ENCODE assay signal across 8 mouse cellular contexts in genomic region chr3:20520738-20521137, GRCm38 (mm10).
DNase-seq lines count a peak whose midpoint lies in the region; ATAC-seq and TF ChIP-seq lines count a peak whose summit lies in the region.

No protein-coding gene starts in this region.

- no peak overlapping the region for H3K4me2 ChIP-seq in lung, embryonic 14.5 days
- no peak overlapping the region for H3K4me2 ChIP-seq in hindbrain, postnatal 0 days (ENCODE audit: low read depth, low read length)

- no peaks in the 10 kb centered on the region for H3K27me3 ChIP-seq in lung, embryonic 14.5 days (ENCODE audit: insufficient read depth, low read length)
- H3K27me3 ChIP-seq in hindbrain, postnatal 0 days (ENCODE audit: insufficient read depth, low read length): no peaks in the 10 kb centered on the region

- no peak for DNase-seq in frontal cortex, postnatal 25 days (ENCODE audit: low spot score in 2 of 2)
- DNase-seq in lung, embryonic 14.5 days: peak; percentile 88
- DNase-seq in lung, postnatal 25 days (ENCODE audit: low spot score): no peak
- DNase-seq in adrenal gland, postnatal 10 days: peak; percentile 41
- DNase-seq in hindbrain, postnatal 0 days (ENCODE audit: low spot score): peak; percentile 78
- DNase-seq in spleen, postnatal 14 days (ENCODE audit: low spot score in 2 of 2): no peak
- no peak for DNase-seq in spleen, adult 12 weeks (ENCODE audit: low spot score)

- H3K9ac ChIP-seq in lung, embryonic 14.5 days: no peak overlapping the region
- no peak overlapping the region for H3K9ac ChIP-seq in hindbrain, postnatal 0 days (replicated peaks; ENCODE audit: low read length)

- peak; percentile 77 for ATAC-seq in frontal cortex, adult (ENCODE audit: low TSS enrichment)
- ATAC-seq in lung, embryonic 14.5 days (ENCODE audit: insufficient read depth): no peak
- peak; percentile 63; the same call in 1 of the 2 replicates for ATAC-seq in hindbrain, postnatal 0 days

- peak; percentile 88 for TF ChIP-seq CTCF in lung, embryonic 14.5 days (IDR thresholded peaks at IDR 0.05; ENCODE audit: low read depth)
- TF ChIP-seq CTCF in hindbrain, postnatal 0 days (IDR thresholded peaks at IDR 0.05; ENCODE audit: low read depth): peak; percentile 88

- H3K9me3 ChIP-seq in lung, embryonic 14.5 days (ENCODE audit: low read depth, low read length): no peaks in the 10 kb centered on the region
- H3K9me3 ChIP-seq in hindbrain, postnatal 0 days (ENCODE audit: low read length): no peaks in the 10 kb centered on the region

- H3K27ac ChIP-seq in lung, embryonic 14.5 days (ENCODE audit: low read depth): no peak overlapping the region
- no peak overlapping the region for H3K27ac ChIP-seq in hindbrain, postnatal 0 days

- 37% methylated on average over 6 of the region's 6 CpGs for WGBS in lung, embryonic 14.5 days
- WGBS in hindbrain, postnatal 0 days: 52% methylated on average over 6 of the region's 6 CpGs

- H3K4me1 ChIP-seq in lung, embryonic 14.5 days (ENCODE audit: insufficient read depth): no peaks in the 10 kb centered on the region
- no peaks in the 10 kb centered on the region for H3K4me1 ChIP-seq in hindbrain, postnatal 0 days (ENCODE audit: insufficient read depth, low read length)

- H3K36me3 ChIP-seq in lung, embryonic 14.5 days (ENCODE audit: insufficient read depth): no peaks in the 10 kb centered on the region
- no peaks in the 10 kb centered on the region for H3K36me3 ChIP-seq in hindbrain, postnatal 0 days (ENCODE audit: insufficient read depth, low read length)

- H3K4me3 ChIP-seq in lung, embryonic 14.5 days (ENCODE audit: low read depth, low read length): no peak overlapping the region
- H3K4me3 ChIP-seq in hindbrain, postnatal 0 days (ENCODE audit: low read length): no peak overlapping the region

Comparison
In these comparisons a context has a peak if more than half of its experiments do, and no peak if none do; other contexts are left out.
1. DNase-seq: peak in lung, embryonic 14.5 days (single experiment), adrenal gland, postnatal 10 days (single experiment) and hindbrain, postnatal 0 days (single experiment); none in frontal cortex, postnatal 25 days (0 of 2), lung, postnatal 25 days (single experiment), spleen, postnatal 14 days (0 of 2) and spleen, adult 12 weeks (single experiment).